Mouse (Mus musculus): Measurements from ENCODE around the gene Ubac2. TPM values are rescaled to one million over a fixed set of nuclear protein-coding genes. Genes with fewer than 3 reads are reported as not detected.
"Not testable (repeated sequence)": the region's sequence is repeated elsewhere in the genome, so short reads cannot be mapped to it uniquely, and the experiment has no call there.

Gene Ubac2
- total RNA-seq (2021) = 10 to 100 TPM; 34.1 to 34.7 TPM

DNA sequence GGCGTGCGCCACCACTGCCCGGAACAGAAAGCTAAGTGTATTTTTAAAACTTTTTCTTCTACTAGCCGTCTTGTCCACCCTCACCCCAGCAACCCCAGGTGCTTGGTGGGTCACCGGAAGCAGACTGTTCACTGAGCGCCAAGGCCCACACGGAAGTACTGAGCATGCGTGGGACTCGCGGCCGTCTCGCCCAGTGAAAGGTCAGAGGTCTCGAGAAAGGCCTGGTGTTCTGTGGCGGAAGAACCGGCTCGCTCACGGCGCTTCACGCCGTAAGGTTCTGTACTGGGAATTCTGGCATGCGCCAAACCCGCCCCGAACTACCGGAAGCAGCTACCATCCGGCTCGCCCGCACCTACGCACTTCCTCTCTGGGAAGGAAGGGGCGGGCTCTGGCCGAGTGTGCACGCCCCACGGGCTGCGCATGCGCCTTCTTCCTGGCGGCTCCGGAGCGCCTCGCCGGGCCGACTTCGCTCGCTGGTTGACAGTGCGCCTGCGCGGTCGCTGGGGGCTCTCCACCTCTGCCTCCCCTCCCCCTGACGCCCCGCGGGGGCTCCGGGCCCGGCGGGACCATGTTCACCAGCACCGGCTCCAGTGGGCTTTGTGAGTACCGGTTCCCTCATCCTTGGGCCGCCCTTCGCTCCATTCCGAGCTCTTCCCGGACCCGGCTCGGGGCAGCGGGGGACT is at the start of gene Ubac2:
TSS of gene Ubac2 (plus strand) at position 445 of the 683 bp plus-strand sequence.
- peak; percentile 98 to 99 for DNase-seq (ENCODE audit: low spot score in 2 of 2)

DNA sequence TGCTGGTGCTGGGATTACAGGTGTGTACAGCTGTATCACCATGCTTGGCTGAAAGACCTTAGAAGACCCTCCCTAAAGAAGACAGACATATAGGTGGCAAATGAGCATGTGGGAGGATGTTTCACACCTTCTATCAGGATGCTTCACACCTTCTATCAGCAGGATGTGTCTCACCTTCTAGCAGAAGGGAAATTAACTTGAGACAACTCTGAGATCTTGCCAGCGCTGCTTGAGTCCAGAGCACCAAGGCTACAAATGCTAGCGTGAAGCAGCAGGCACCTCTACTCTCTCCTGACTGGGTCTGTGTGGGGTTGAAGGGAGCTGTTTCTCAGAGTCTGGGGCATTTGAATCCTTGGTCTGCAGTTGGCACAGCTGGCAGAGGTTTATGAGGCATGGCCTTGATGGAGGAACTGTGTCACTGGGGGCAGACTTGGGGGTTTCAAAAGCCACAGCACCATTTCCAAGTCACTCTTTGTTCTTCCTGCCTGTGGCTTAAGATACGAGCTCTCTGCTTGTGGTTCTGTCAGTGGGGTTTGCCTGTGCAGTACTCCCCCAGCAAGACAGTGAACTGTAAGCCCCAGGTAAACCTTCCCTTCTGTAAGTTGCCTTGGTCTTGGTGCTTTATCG is 48.5 kb upstream of the Ubac2 start:
- DNase-seq (ENCODE audit: low spot score in 2 of 2) = no peak
- intact Hi-C loops (cut with DNase I) = no loop called here

More for the DNA sequence above, at the start of gene Ubac2:
- intact Hi-C loops (cut with DNase I) = loop anchor here (5.0 kb wide), 2 partner anchors 39 to 229 kb away; partner anchors contain the start of genes Gpr18 and Tm9sf2

DNA sequence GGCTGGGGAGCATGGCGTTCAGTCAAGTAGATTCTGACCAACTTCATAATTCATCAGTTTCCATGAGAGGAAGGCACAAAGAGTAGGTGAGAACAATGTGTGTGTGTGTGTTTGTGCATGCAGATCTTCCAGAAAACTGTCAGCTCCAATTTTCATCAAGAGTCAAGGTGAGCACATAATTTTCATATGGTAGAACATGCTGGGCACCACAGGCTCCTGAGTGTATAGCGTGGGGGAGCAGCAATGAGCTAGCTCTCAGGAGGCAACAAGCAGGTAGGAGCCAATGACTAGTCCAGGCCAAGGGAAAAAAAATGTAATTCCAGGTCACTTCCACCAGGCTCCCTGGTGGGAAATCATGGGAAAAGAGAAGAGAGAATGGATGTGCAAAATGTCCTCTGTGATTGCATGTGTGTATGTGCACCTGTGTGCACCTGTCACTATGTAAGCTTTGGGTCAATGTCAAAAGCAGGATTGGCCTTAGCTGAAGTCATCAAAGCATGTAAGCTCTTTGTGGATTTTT is 45.4 kb upstream of the Ubac2 start:
- intact Hi-C loops (cut with DNase I) = no loop called here
- no peak for DNase-seq (ENCODE audit: low spot score in 2 of 2)

DNA sequence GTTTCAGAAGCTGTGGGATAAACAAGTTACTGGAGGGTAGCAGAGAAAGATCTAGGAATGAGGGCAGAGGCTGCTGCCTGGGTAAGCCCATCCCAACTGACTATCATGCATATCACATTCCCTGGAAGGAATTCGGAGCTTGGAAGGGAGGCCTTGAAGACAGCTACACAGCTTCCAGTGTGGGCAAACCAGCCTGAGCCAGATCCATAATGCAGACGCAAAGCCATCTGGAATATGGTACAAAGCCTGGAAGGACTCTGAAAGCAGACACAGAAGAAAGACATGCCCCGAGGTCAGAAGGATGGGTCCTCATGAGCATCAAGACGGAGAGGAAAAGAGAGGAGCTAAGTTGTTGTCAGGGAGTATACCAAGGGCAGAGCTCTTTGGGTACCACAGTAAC is 40.3 kb upstream of the Ubac2 start:
- intact Hi-C loops (cut with DNase I) = no loop called here
- DNase-seq (ENCODE audit: low spot score in 2 of 2) = no peak

DNA sequence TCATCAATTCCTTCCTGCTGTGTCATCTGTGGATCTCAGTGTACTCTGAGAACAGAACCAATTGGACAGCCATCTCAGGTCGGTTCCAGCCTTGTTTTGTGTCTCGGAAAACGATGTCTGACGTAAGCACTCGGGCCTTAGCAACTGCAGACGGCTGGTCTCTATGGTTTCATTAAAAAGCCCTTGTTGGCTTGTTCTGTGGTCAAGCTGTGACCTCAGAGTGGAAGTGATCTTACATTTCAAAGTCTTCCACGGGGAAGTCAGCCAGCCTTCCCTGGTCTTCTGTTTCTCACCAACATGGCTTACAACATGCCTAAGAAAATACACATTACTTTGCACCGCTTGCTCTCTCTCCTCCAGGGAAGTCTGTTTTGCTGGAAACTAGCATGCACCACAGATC is 38.2 kb upstream of the Ubac2 start:
- DNase-seq (ENCODE audit: low spot score in 2 of 2) = no peak
- intact Hi-C loops (cut with DNase I) = no loop called here

DNA sequence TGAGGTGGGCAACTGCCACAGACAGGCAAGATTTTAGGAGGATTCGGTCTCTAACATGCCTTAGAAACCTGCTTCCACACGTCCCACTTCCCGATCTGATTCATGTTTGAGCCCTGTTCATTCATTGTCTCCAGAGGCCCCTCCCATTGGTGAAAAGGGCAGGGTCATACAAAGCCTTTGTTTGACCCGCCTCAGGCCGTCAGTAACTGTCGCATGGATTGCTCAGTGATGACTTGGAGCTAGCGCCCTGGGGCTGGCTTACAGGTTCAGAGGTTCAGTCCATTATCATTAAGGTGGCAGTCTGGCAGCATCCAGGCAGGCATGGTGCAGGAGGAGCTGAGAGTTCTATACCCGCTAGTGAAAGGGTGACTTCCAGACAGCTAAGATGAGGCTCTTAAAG is 33.9 kb upstream of the Ubac2 start:
- intact Hi-C loops (cut with DNase I) = no loop called here
- DNase-seq (ENCODE audit: low spot score in 2 of 2) = no peak

DNA sequence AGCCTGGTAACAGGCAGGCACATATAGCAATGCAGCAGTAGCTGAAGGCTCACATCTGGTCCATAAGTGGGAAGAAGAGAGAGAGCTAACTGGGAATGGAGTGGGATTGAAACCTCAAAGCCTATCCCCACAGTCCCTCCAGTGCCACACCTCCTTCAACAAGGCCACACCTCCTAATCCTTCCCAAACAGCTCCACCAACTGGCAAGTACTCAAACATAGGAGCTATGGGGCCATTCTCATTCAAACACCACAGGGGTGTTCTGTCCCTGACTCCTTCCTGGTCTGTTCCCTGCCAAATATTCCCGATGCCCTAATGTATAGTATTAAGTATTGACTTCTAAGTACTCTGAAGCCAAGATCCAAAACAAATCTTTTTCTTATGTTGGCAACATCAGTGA is 27.2 kb upstream of the Ubac2 start:
- intact Hi-C loops (cut with DNase I) = no loop called here
- no peak for DNase-seq (ENCODE audit: low spot score in 2 of 2)

DNA sequence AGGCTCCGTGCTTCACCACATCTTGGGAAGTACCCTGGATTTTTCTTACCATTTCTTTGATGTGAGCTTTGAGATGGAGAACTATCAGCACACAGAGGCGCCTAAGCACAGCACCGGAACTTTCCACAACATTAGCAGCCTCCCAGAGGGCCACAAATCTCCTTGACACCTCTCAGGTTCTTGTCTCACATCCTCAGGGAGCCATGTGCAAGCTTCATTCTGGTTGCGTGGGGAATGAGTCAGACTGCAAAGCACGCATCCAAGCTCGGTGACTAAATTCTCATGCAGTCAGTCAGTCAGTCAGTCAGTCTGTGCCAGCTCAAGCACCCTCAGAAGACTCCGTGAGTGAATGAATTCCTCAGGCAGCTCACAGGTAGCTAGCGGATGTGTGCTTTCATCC is 25.9 kb upstream of the Ubac2 start:
- peak; percentile 5 to 12 for DNase-seq (ENCODE audit: low spot score in 2 of 2)
- intact Hi-C loops (cut with DNase I) = no loop called here

DNA sequence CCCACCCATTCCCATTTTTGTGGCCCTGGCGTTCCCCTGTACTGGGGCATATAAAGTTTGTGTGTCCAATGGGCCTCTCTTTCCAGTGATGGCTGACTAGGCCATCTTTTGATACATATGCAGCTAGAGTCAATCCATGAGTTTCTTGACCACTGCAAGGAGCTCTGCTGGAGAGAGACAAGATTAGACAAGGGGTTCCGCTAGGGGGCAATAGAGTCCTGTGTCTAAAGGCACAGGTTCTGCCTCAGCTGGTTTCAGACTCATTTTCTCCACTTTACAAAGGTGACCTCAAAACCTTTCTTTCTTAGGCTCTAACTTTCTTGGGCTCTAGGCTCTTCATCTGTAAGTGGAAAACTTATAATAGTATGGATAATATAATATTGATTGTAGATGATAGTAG is 13.3 kb upstream of the Ubac2 start:
- intact Hi-C loops (cut with DNase I) = loop anchor here (2.0 to 5.0 kb wide), 2 partner anchors 54 to 197 kb away; no protein-coding TSS in a partner anchor

DNA sequence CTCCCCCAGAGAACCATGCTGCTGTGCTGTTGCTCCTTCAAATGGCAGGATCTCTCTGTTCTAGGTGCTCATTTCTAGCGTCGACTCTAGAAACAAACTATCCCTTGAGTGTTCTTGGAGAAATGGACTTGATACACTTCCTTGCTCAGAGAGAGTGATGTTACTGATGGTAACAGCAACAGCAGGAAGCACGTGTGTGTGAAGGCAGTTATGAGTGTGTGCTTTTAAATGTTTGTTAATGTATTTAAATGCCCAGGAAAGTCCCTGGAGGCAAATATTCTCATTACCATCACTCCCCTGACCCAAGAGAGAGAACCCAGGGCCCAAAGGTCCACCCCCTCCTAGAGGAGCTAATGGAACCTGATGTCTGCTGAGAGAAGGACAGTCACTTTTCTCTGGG is 11.8 kb upstream of the Ubac2 start:
- intact Hi-C loops (cut with DNase I) = loop anchor here (5.0 kb wide), 1 partner anchor 196 kb away; no protein-coding TSS in a partner anchor
- DNase-seq (ENCODE audit: low spot score in 2 of 2) = no peak

More for the DNA sequence above, 13.3 kb upstream of the Ubac2 start:
- peak; percentile 22 to 48 for DNase-seq (ENCODE audit: low spot score in 2 of 2)

DNA sequence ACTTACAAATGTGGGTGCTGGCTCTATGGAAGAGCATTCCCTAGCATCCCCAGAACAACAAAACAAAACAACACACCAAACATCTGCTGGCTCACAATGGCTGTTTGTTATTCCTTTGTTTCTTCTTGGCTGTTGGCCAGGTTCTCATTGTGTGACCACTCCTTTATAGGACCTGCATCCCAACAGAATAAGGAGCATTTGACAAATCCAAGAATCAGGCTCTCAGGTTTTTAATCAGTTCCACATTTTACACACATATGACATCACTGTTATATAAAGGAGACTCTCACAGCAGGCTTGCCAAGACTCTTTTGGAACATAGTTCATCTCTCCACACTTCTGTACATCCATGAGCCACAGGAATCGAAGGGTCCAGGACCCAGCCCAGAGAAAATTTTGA is 9.3 kb upstream of the Ubac2 start:
- DNase-seq (ENCODE audit: low spot score in 2 of 2) = no peak
- intact Hi-C loops (cut with DNase I) = loop anchor here (5.0 kb wide), 1 partner anchor 193 kb away; no protein-coding TSS in a partner anchor

DNA sequence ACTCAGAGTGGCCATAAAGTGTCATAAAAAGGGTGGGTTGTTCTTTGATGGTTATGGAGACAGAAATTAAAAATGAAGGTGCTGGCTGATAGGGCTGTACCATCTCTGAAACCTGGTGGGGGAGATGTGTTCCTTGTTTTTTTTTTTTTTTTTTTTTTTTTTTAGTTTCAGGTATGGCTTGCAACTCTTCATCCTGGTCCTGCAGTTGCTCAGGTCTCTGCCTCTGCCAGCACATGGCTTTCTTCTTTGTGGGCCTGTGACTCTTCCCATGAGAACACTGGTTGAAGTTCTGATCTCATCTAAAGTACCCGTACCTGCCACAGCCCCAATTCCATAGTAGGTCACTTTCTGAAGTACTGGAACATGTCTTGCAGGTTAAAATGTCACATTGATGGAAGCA is 5.7 kb upstream of the Ubac2 start:
- DNase-seq (ENCODE audit: low spot score in 2 of 2) = no peak
- intact Hi-C loops (cut with DNase I) = no loop called here

DNA sequence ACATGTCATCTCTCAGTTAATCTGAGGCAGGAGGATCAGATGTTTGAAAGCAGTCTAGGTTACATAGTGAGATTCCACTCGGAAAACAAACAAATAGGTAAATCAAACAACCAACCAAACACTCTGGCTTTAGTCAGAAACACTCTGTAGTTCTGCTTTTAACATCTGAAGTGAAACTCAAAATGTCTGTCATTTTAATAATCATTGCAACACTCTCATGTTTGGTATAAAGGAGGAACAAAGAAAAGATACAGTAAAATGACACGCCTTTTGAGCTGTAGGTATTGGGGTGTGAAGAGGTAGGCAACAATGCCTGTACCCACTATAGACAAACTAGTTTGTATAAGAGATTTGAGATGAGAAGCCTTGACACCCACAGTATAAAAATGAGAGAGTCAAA is 5.2 kb upstream of the Ubac2 start:
- intact Hi-C loops (cut with DNase I) = no loop called here
- no peak for DNase-seq (ENCODE audit: low spot score in 2 of 2)

DNA sequence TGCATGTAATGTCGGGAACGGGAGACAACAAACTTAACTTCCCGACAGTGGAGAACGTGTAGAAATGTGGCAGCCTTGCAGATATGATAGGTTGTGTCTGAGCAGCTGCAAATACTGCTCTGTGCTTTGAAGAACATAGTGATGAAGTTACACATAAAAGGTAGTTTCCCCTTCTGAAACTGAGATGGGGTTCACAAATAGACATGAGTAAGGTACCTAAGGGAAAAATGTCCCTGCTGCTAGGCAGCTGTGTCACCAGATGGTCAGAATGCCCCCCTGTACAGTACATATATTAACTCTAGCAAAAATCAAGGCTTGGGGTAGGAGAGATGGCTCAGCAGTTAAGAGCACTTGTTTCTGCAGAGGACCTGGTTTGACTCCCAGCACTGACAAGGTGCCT is 4.8 kb upstream of the Ubac2 start:
- intact Hi-C loops (cut with DNase I) = no loop called here
- no peak for DNase-seq (ENCODE audit: low spot score in 2 of 2)

DNA sequence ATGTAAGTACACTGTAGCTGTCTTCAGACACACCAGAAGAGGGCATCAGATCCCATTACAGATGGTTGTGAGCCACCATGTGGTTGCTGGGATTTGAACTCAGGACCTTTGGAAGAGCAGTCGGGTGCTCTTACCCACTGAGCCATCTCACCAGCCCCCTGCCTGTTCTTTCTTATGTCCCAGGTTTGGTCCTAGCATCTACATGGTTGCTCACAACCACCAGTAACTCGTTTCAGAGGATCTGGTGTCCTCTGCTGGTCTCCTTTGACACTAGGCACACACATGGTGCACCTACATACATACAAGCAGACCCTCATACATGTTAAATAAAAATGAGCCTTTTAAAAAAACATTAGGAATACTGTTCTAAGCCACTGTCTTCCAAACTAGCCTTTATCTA is 2.2 kb upstream of the Ubac2 start:
- intact Hi-C loops (cut with DNase I) = loop anchor here (5.0 kb wide), 2 partner anchors 41 to 231 kb away; partner anchors contain the start of genes Gpr18 and Tm9sf2
- DNase-seq (ENCODE audit: low spot score in 2 of 2) = not testable (repeated sequence)

DNA sequence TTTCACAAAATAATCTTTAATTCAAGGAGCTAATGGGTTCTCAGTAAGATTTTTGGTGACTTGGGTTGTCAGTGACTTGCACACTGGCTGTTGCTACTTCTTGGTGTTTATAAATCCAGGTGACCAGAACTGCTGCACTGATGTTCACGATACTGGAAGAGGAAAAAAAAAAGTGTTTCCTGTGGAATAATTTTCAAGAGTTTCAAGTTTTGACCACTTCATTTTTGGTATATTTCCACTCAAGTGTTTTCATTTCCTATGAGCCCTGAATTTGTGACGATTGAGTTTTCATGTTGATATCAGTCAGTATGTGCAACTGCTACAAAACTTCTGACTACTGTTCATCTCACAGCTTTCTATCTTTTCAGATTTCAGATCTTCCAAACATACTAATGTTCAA is 1.6 kb upstream of the Ubac2 start:
- intact Hi-C loops (cut with DNase I) = loop anchor here (5.0 kb wide), 2 partner anchors 40 to 230 kb away; partner anchors contain the start of genes Gpr18 and Tm9sf2

DNA sequence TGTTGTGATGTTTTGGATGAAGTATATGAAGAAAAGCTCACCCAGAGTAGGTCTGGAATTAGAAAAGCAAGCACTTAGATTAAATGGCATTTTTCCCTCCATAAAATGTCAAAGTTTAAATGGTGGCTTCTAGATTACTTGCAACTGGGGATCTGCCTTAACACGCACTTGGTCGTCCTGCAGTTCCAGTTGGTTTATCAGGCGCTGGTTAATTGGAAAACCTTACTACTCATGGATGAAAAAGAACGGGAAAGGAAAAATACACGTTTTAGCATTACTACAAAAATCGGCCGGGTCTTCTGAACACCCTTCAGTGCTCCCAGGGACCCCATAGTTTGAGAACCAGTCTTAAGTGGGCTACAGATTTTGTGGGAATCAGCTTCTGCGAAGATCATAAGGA is 780 bp upstream of the Ubac2 start:
- DNase-seq (ENCODE audit: low spot score in 2 of 2) = no peak
- intact Hi-C loops (cut with DNase I) = loop anchor here (5.0 kb wide), 2 partner anchors 40 to 230 kb away; partner anchors contain the start of genes Gpr18 and Tm9sf2

More for the DNA sequence above, 1.6 kb upstream of the Ubac2 start:
- DNase-seq (ENCODE audit: low spot score in 2 of 2) = no peak

DNA sequence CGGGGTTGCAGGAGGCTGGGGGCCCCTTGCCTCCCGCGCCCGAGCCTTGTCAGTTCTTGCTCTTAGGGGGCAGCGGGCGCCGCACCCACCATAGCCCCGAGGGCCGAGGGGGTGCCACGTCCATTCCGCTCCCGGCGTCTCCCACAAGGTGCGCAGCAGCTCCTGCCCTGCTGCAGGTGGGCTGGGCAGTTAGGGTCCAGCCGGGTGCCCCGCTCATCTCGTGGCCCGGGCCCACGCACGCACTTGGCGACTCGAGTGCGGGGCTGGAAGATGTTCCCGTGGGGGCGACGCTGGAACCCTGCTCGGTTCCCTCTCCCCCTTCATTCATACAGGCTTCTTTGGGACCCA is 413 bp downstream of the Ubac2 start:
- intact Hi-C loops (cut with DNase I) = loop anchor here (5.0 kb wide), 2 partner anchors 38 to 228 kb away; partner anchors contain the start of genes Gpr18 and Tm9sf2
- no peak for DNase-seq (ENCODE audit: low spot score in 2 of 2)

DNA sequence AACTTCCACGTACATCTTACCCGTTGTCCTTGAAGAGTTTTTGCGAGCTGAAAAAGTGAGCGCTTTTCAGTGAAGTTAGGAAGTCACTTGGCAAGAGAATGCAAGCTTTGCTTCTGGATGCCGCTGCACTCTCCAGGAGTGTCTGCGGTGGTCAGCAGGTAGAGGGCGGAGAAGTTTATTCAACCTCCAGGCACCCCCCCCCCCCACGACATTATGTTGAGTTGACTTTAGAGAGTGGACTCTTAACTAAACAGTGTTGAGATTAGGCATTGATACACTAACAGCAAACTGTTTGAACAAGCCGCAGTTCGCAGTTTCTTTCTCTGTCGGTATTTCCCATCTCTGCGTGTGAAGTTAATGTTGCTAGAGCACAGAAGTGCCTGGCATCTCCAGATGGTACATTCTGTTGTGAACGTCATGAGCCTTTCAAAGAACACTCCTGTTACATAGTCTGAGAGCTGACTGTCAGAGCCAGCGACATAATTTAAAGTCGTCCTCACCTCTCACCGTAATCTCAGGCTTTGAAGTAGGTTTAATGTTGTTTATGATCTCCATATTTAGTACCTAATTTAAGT is 933 bp downstream of the Ubac2 start:
- peak in 1 of 2 experiments; percentile 8 for DNase-seq (ENCODE audit: low spot score in 2 of 2)
- intact Hi-C loops (cut with DNase I) = loop anchor here (5.0 kb wide), 2 partner anchors 38 to 228 kb away; partner anchors contain the start of genes Gpr18 and Tm9sf2

DNA sequence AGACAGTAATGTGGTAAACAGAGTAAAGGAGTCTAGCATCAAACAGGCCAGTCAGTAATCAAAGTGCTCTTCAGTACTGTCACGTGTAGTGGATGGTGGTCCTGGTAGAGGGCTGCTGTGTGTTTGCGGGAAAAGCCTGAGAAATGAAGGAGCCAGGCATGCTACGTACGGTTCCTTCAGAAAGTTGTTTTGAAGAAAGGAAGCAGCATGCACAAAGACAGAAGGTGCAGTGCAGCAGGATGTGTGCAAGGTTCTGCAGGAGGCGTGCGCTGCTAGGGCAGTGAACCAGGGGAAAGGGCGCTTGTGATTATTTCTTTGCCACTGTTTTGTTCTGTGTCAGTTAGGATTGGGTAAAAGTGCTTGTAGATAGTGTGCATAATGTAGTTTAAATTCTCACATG is 2.8 kb downstream of the Ubac2 start:
- intact Hi-C loops (cut with DNase I) = no loop called here
- DNase-seq (ENCODE audit: low spot score in 2 of 2) = no peak
